Mouse (Mus musculus): ENCODE measurements at regions not wholly inside any gene's neighbourhood (a gene's known extent, or its start where the extent isn't known, plus 50 kb on each side); places are given as distances from the start of the nearest gene placed in this dataset.

DNA sequence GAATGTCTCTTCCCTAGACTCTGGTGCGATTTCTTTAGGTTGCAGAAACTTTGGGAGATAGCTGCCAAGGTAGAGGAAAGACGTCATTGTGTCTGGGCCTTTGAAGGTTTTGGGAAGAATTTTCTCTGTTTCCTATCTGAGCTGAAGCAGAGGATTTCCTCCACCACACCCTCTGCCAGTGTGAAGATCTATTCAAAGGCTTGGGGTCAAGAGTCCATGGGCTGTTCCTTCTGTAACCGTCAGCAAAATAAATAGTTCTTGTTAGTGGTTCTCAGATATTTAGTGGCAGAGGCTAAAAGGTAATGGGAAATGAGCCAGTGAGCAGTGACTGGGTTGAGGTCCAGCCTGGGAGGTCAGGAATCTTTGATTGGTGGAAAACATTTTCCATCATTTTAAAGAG lies 313.0 kb downstream of the Ets1 start:
- TF ChIP-seq CTCF (conservative IDR thresholded peaks at IDR 0.05; ENCODE audit: insufficient read depth, insufficient read length, low read depth, low read length) (no peak), POLR2A (IDR thresholded peaks at IDR 0.05; ENCODE audit: low read depth, low read length) (no peak)
